Mouse (Mus musculus) liver, adult (tissue): ENCODE measurements around the gene Dhdh.

Source experiments
- GATA4 ChIP-seq: IDR thresholded peaks from 2 replicates; pipeline ENCODE4 v1.6.1; 2014; ENCODE audit warnings: mild to moderate bottlenecking, low read length; ENCODE audit not compliant: insufficient replicate concordance

The Dhdh gene

GRCm38 (mm10) chr7:45446589-45446988 lies 42.0 kb downstream of the Dhdh start:
- no peak for TF ChIP-seq GATA4

GRCm38 (mm10) chr7:45443526-45444420 lies 44.8 kb downstream of the Dhdh start:
- no peak for TF ChIP-seq GATA4

GRCm38 (mm10) chr7:45437521-45438276 lies 50.9 kb downstream of the Dhdh start, which contains the start of gene Ruvbl2:
Gene Ruvbl2 (minus strand): TSS chr7:45438096.
- no peak for TF ChIP-seq GATA4

GRCm38 (mm10) chr7:45437046-45437445 lies 51.6 kb downstream of the Dhdh start:
- TF ChIP-seq GATA4 = no peak

GRCm38 (mm10) chr7:45436444-45436843 lies 52.2 kb downstream of the Dhdh start:
- TF ChIP-seq GATA4 = no peak

GRCm38 (mm10) chr7:45435038-45435437 lies 53.6 kb downstream of the Dhdh start:
- no peak for TF ChIP-seq GATA4

GRCm38 (mm10) chr7:45434203-45435015 lies 54.2 kb downstream of the Dhdh start, which contains the start of gene Gys1:
Gene Gys1 (plus strand): TSS chr7:45434844.
- no peak; the same call in 1 of the 2 replicates for TF ChIP-seq GATA4

GRCm38 (mm10) chr7:45433835-45434202 lies 54.8 kb downstream of the Dhdh start:
- no peak for TF ChIP-seq GATA4

- no peak for TF ChIP-seq GATA4
These were observed 62.0 kb downstream of the Dhdh start for GRCm38 (mm10) chr7:45426556-45426955.

GRCm38 (mm10) chr7:45421194-45421593 lies 67.4 kb downstream of the Dhdh start:
- TF ChIP-seq GATA4 = no peak
